Mouse (Mus musculus) C2C12 (cell line): ENCODE data around the gene Tssk2.

Experiments
- CTCF ChIP-seq: IDR thresholded peaks from one replicate; pipeline ENCODE4 v1.5.1; 2011; ENCODE audit not compliant: control insufficient read depth, insufficient read depth, insufficient read length
- MAX ChIP-seq: IDR thresholded peaks from one replicate; pipeline ENCODE4 v1.6.1; 2011; ENCODE audit warnings: mild to moderate bottlenecking, control low read depth
- MYOD1 ChIP-seq: IDR thresholded peaks from one replicate; pipeline ENCODE4 v1.6.1; 2011; ENCODE audit warnings: low read depth; ENCODE audit not compliant: control insufficient read depth, insufficient read length
- MYOG ChIP-seq: IDR thresholded peaks from one replicate; pipeline ENCODE4 v1.6.1; 2011; ENCODE audit not compliant: control insufficient read depth, insufficient read length; ENCODE audit errors: extremely low read depth
- USF1 ChIP-seq: IDR thresholded peaks from one replicate; pipeline ENCODE4 v1.6.1; 2011; ENCODE audit warnings: low read depth, mild to moderate bottlenecking, control low read depth, moderate library complexity

- TF ChIP-seq CTCF (peak; percentile 26), MYOG (no peak), MAX (no peak), USF1 (peak; percentile 1), MYOD1 (no peak)
Observed at GRCm38 (mm10) chr16:17921325-17922162, 23.1 kb downstream of the Tssk2 start.
